Mouse (Mus musculus) erythroblast, embryonic 14.5 days (primary cell): ENCODE measurements around the gene Ackr4.

ENCODE experiments used
- GATA1 ChIP-seq: IDR thresholded peaks from 2 replicates; pipeline ENCODE4 v1.6.1; 2012; ENCODE audit warnings: low read length, inconsistent platforms, mixed read lengths
- TAL1 ChIP-seq: IDR thresholded peaks from 3 replicates; pipeline ENCODE4 v1.6.1; 2012; ENCODE audit warnings: low read length, inconsistent platforms, mixed read lengths

GRCm38 (mm10) chr9:104039742-104040141, 87.0 kb downstream of the Ackr4 start:
- TF ChIP-seq GATA1 = no peak
- no peak for TF ChIP-seq TAL1
